Mouse (Mus musculus) bone marrow macrophage, adult 2 months (primary cell): ENCODE measurements around the gene Eif3d. TPM values are rescaled to one million over a fixed set of nuclear protein-coding genes. Genes with fewer than 3 reads are reported as not detected.

Experiments
- H3K27ac ChIP-seq: 2 replicates; pipeline ENCODE4 v1.5.1; 2012; ENCODE audit warnings: low read depth, low read length; ENCODE audit not compliant: insufficient read depth
- H3K4me1 ChIP-seq: 2 replicates; pipeline ENCODE4 v1.6.1; 2012; ENCODE audit warnings: low read length; ENCODE audit not compliant: control insufficient read depth, insufficient read depth
- H3K4me3 ChIP-seq: 2 replicates; pipeline ENCODE4 v1.5.1; 2012; ENCODE audit warnings: mild to moderate bottlenecking, low read length, moderate library complexity; ENCODE audit not compliant: insufficient read depth
- CTCF ChIP-seq: IDR thresholded peaks from 2 replicates; pipeline ENCODE4 v1.5.1; 2012; ENCODE audit warnings: low read depth, mild to moderate bottlenecking, low read length, moderate library complexity
- POLR2A ChIP-seq: IDR thresholded peaks from 2 replicates; pipeline ENCODE4 v1.6.1; 2012; ENCODE audit warnings: mild to moderate bottlenecking, low read depth, low read length, borderline replicate concordance
- polyA plus RNA-seq: library from polyadenylated mRNA; stranded (reverse); fragments of >200 nt; gene quantifications from 2 replicates; pipeline ENCODE4 v1.2.4, GENCODE M21; 2012; ENCODE audit not compliant: missing spikeins, insufficient read depth, insufficient read length

The Eif3d gene
- polyA plus RNA-seq, 1 experiment: 87.7 TPM

GRCm38 (mm10) chr15:77920511-77921462, 49.8 kb downstream of the Eif3d start:
- TF ChIP-seq POLR2A (no peak), CTCF (no peak; the same call in 1 of the 2 replicates)
- Histone ChIP-seq H3K4me1 (peaks cover 21% of the 10 kb centered on the region), H3K4me3 (no peak overlapping the region), H3K27ac (no peak overlapping the region)

DNA sequence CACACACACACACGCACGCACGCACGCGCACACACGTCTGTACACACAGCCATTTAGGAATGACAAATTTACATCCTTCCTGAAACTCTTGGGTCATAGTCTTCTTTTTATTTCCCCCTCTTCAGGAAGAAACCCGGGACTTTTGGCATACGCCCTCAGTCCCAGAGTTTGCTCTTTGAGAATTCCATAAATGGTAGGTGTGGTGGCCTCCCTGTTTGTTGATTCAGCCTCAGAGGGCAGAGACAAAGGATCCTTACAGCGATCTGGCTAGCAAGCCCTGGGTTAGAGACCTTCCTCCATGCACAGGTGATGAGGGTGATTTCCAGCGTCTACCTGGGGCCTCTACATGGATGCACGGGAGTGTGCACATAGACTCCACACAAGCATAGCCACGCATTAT, 51.2 kb downstream of the Eif3d start:
- no peak overlapping the region for H3K4me3 ChIP-seq
- H3K27ac ChIP-seq: no peak overlapping the region
- TF ChIP-seq POLR2A (no peak), CTCF (no peak)
- peaks cover 21% of the 10 kb centered on the region for H3K4me1 ChIP-seq

- H3K4me1 ChIP-seq: peaks cover 18% of the 10 kb centered on the region
- no peak overlapping the region for H3K4me3 ChIP-seq
- no peak overlapping the region for H3K27ac ChIP-seq
- TF ChIP-seq CTCF (peak; percentile 92), POLR2A (no peak)
These were observed 53.6 kb downstream of the Eif3d start for GRCm38 (mm10) chr15:77916851-77917544.

- Histone ChIP-seq H3K27ac (no peak overlapping the region), H3K4me1 (peaks cover 10% of the 10 kb centered on the region), H3K4me3 (no peak overlapping the region)
- TF ChIP-seq POLR2A (no peak), CTCF (no peak)
These were observed 55.3 kb downstream of the Eif3d start for GRCm38 (mm10) chr15:77915287-77915686.

GRCm38 (mm10) chr15:77914507-77914906, 56.1 kb downstream of the Eif3d start:
- 0 out of 2 replicates have a peak, but pooled peaks cover 4% of the 10 kb centered on the region for H3K4me1 ChIP-seq
- H3K4me3 ChIP-seq: no peak overlapping the region
- no peak overlapping the region for H3K27ac ChIP-seq
- TF ChIP-seq CTCF: no peak
- no peak for TF ChIP-seq POLR2A

GRCm38 (mm10) chr15:77913054-77913453, 57.6 kb downstream of the Eif3d start:
- Histone ChIP-seq H3K4me1 (0 out of 2 replicates have a peak, but pooled peaks cover 3% of the 10 kb centered on the region), H3K27ac (no peak overlapping the region), H3K4me3 (no peak overlapping the region)
- TF ChIP-seq POLR2A (no peak), CTCF (no peak)

GRCm38 (mm10) chr15:77912585-77912984, 58.0 kb downstream of the Eif3d start:
- Histone ChIP-seq H3K4me3 (no peak overlapping the region), H3K4me1 (0 out of 2 replicates have a peak, but pooled peaks cover 3% of the 10 kb centered on the region), H3K27ac (no peak overlapping the region)
- no peak for TF ChIP-seq CTCF

GRCm38 (mm10) chr15:77912048-77912447, 58.6 kb downstream of the Eif3d start:
- Histone ChIP-seq H3K27ac (no peak overlapping the region), H3K4me1 (0 out of 2 replicates have a peak, but pooled peaks cover 3% of the 10 kb centered on the region), H3K4me3 (no peak overlapping the region)
- TF ChIP-seq CTCF (no peak), POLR2A (no peak)

DNA sequence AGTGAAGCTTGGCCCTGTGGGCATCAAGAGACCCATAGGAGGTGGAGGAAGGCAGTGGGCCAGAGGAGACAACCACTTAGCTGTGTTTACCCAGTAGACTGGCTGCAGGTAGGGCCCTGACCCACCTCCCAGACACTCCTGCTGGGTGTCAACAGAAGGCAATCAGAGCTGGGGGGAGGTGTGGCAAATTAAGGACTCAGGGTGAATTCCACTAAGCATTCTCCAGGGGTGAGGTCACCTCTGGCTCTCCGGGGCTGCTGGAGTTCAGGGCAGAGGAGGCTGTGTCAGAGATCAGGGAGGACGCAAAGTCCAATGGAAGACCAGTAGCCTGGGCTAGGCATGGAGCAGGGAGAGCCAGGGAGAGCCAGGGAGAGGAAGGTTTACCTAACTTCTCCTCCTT, 59.5 kb downstream of the Eif3d start:
- TF ChIP-seq POLR2A: no peak
- no peak for TF ChIP-seq CTCF
- Histone ChIP-seq H3K4me1 (no peaks in the 10 kb centered on the region), H3K27ac (no peak overlapping the region), H3K4me3 (no peak overlapping the region)

Other genes with a start within 250 kb of the Eif3d start
- 0.72 and 1.0 TPM in 2 replicates for gene Apol9b, start 241.8 kb downstream of the Eif3d start, polyA plus RNA-seq
- gene Apol8, start 213.8 kb downstream of the Eif3d start, polyA plus RNA-seq: not detected in 2 replicates
- gene Myh9, start 128.6 kb downstream of the Eif3d start, polyA plus RNA-seq: 170 and 194 TPM in 2 replicates
- gene Txn2, start 41.8 kb downstream of the Eif3d start, polyA plus RNA-seq: 141 and 148 TPM in 2 replicates
- 12.3 and 13.3 TPM in 2 replicates for gene Foxred2, start 14.1 kb downstream of the Eif3d start, polyA plus RNA-seq
- not detected in 2 replicates for gene Cacng2, start 149.2 kb upstream of the Eif3d start, polyA plus RNA-seq
- gene Ift27, start 203.3 kb upstream of the Eif3d start, polyA plus RNA-seq: 19.2 and 19.8 TPM in 2 replicates
- 0.83 TPM in 1 of 2 replicates, not detected in the other for gene Pvalb, start 235.6 kb upstream of the Eif3d start, polyA plus RNA-seq